Mouse (Mus musculus) heart, postnatal 10 days (tissue): ENCODE results near the gene Dlk1. TPM values are rescaled to one million over a fixed set of nuclear protein-coding genes. Genes with fewer than 3 reads are reported as not detected.
"Not testable (repeated sequence)": the region's sequence is repeated elsewhere in the genome, so short reads cannot be mapped to it uniquely, and the experiment has no call there.

Experiments
- DNase-seq, 2 experiments: peaks; one replicate each; pipeline ENCODE4 v3.0.0; 2021
- intact Hi-C: fragments of 180-260 bp; cut with DNase I; formaldehyde crosslinking; loops from one replicate; pipeline ENCODE4 v1.15.1; 2025
- total RNA-seq, 2 experiments: library from RNA; stranded (reverse); gene quantifications; 2 replicates each; pipeline ENCODE4 v1.2.3; 2021

The Dlk1 gene
- total RNA-seq, 2 experiments from 2014 or later = 17.2 to 17.7 TPM

DNA sequence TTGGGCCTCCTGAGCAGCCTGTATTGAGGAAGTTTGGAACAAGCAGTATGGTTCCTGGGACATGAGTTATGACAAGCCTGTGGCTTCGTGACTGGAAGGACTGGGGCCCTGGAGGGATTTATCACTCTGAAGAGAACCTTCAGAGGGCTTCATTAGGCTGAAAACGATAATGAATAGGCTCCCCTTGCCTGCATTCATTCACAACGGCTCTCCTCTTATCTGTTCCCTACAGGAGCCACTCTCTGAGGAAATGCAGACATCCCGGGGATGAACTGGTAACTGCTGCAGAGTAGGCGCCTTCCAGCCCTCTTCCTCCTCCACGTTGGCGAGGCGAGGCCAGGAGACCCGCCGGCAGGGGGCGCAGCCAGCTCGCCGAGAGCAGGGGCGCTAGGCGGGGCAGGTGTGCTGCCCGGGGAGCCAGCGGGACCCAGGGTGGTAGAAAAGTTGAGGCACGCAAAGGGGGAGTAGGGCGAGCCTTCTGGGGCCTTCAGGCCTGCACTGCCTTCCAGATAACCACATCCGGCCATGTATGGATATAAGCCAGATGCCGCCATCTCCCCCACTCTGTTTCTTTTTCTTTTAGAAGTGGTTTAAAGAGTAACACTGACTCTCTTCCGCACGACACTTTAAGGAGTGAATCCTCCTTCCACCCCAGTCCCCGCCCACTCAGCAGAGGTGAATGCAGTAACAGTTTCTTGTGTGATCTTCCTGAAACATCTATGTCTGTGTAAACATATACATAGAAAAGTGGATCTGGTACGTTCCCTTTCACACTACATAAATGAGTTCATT lies 14.9 kb upstream of the Dlk1 start:
- peak; percentile 80 to 88 for DNase-seq
- intact Hi-C loops = loop anchor here (2.0 to 5.0 kb wide), 5 partner anchors 105 to 960 kb away; no protein-coding TSS in a partner anchor

DNA sequence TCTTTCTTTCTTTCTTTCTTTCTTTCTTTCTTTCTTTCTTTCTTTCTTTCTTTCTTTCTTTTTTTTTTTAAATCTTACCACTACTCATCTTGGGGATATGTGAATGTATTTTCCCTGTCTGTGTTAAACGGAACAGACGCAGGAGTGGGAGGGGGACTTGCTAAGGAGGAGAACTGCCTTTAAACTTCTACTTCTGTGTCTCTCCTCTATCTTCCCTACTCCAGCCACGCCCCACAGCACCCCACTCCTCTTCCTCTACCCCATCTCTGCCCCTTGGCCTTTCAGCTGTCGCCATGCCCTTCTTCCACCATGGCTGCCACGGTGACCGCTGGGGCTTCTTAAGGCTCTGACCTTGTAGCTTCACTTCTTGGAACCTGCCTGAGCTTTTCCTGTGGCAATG lies 14.2 kb upstream of the Dlk1 start:
- intact Hi-C loops = loop anchor here (2.0 to 5.0 kb wide), 4 partner anchors 104 to 959 kb away; no protein-coding TSS in a partner anchor
- no peak for DNase-seq

DNA sequence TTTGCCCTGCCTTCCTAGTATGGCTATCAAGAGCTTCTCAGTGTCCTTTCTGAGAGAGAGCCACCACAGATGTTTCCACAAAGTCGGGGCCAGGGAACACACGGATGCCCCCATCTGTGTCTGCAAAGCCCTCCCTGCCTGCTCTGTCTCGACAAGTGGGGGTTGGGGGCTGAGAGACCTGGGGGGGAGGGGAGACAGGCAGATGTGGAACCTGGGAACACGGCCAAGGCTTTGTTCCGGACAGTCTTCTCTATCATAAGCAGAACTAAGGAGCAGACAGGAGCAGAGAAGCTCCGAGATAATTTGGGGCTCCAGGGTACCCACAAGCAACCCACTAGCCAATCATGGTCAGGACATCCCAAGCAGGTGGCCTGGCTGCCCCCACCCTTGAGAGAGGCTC lies 12.6 kb upstream of the Dlk1 start:
- DNase-seq = no peak
- intact Hi-C loops = loop anchor here (2.0 to 5.0 kb wide), 4 partner anchors 102 to 957 kb away; no protein-coding TSS in a partner anchor

DNA sequence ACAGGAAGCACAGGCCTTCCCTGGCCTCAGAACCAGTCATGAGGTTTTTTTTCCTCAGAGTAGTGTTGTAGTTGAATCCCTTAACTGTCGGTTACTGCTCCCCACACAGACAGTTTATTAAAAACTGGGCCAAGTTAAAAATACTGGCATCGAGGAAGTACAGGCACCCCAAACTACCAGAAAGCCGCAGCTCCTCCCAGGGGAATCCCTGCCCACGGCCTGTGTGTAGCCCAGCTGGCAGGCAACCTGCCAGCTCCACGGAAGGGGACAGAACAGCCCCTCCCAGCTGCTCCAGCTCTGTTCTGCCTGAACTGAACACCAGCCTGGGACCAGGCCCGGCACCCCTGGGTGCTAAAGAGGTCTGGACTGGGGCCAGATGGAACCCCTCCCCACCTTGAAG lies 11.3 kb upstream of the Dlk1 start:
- no peak for DNase-seq
- intact Hi-C loops = no loop called here

DNA sequence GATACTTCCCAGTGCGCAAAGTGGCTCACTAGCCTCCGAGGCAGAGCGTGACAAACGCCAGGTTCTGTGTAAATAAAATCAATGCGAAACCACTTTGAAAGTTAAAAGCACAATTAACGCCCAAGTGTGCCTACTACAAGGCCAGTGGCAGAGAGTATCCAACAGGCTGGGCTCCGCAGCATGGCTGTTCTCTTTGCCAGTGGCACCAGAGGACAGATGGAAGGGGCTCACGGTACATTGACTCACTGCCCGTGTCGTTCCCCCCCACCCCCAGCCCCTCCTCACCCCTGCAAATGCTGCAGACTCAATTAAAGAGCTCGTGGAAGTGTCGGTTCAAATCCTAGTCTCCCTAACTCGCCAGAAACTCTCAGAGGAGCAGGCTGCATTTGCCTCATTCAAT lies 10.5 kb upstream of the Dlk1 start:
- intact Hi-C loops = no loop called here
- no peak for DNase-seq

DNA sequence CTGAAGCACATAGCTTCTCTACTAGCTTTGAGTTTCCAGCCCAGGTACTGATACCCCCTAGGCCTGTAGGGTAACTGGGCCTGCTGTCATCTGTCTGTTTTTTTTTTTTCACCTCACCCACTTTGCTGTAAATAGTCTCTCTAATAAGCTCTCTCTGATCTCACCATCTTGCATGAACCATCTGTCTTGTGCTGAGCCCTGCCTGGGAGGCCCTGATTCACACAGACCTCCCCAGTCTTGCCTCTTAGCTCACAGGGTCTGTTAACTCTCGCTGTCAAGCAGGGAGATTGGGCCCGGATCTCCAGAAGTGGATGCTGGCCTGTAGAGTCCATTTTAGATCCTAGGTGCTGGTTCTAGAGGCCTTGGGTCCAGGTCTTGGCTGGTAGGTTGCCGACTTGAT lies 9.3 kb upstream of the Dlk1 start:
- intact Hi-C loops = no loop called here
- no peak for DNase-seq

DNA sequence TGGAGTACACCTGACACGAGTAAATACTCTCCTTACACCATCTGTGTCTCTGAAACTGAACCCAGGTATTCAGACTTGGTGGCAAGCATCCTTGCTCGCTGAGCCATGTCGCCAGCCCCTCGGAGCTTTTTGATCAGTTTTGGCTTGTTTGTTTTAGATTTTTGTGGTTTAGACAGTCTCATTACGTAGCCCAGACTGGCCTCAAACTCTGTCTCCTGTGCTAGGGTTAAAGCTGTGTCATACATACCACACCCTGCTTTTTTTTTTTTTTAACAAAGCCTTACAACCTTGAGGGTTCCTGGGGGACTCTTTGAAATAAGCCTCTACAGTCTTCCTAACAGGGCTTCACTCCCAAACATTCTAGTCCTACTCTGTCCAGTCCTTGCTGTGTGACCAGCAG lies 7.6 kb upstream of the Dlk1 start:
- intact Hi-C loops = no loop called here
- DNase-seq = no peak

DNA sequence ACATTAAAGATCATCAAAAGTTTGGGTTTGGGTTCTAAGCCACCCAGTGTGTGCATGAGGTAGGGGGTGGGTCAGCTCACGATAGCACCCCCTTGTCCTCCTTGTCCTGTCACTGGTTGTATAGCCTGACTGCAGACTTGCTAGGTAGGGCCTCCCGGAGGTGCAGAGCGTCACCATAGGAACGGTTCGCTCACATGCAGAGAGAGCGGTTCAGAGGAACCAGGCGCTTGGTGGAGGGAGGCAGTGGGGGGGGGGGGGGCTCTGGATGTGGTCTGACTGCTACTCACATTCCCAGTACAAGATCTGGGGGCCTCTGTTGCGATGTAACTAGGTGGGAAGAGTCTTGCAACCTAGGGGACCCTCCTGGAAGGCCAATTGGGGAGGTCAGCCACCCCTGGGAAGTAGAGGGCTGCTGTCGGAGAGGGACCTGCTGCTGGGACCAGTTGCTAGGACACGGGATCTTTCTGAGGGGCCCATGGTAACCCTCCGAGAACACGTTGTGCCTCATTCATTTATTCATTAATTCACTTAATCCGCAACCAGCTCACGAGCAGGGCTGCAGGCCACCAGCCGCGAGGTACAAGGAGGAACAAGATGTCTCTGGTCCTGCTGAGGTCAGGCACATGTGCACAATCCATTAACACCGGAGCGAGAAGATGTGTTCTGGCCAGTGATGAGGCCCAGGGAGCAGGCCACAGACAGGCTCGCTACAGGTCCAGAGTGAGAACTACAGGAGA lies 7.0 kb upstream of the Dlk1 start:
- peak in 1 of 2 experiments; percentile 36 for DNase-seq
- intact Hi-C loops = no loop called here

DNA sequence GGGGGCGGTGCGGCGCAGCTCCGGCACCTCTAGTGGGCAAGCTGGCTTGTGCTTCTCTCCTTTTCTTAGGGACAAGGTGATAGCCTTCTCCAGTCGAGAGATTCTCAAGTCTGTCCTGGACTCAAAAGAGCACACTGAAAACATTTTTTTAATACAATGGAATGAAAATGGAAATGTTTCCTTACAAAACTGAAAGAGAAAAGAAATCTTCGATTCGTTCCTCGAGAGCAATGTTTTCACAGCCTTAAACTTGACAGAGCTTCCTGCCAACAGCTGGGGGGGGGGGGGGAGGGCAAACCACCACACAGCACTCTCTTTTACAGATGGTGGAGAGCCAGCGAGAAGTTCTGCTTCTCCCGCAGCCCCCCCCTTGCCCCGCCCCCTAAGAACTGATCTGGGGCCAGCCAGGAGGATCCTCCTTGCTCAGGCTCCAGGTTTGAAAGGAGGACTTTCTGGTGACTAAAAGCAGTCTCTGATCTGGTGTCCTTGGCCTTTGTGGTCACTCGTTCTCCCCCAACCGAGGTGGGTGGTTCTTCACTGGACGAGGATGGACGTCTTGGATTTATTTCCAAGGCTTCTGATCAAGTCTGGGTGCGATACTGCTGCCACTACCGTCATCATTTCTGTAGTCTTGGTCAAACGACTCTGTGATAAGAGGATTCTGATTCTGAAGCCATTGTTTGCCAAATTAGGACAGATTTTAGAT lies 6.2 kb upstream of the Dlk1 start:
- intact Hi-C loops = no loop called here
- no peak for DNase-seq

DNA sequence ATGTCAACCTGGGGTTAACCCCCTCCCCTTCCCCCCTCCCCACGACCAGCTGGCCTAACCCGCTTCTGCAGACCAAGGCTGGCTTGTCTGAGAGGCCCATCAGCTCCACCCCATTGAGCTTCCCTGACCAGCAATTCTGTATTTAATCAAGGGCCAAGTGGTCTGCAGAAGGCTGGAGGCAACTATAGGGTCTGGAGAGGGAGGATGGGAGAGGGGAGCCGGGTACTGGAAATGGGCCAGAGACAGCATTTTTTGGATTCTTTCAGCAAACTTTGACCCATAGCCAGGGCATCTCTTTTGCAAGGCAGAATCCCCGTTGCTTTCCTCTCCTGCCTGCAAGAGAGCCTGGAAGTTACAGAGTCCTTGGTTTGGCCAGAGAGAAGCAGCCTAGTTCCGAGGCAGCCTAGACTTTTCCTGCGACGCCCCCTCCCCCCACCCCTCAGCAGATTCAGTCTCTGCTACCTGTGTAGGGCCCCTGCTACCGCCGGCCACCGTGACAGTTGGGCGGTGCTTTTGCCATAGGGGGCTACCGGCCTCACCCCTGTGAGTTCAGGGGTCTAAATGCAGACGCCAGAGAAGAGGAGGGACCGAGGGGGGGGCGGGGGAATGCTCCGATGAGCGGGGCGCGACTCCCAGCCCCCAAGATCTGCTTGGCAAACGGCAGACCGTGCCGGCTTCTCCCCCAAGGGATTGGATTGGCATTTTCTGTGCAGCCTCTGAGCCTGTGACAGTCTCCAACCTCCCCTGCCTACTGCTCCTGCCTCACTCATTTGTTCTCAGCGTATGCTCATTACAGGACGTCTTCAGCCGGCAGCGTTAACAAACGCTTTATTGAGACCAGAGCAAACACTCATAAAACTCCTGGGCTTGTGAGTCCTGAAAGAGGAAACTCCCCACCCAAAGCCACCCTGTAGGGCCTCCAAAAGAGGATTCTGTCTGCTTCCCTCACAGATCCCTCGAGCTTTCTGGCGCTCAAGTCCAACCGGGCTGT lies 2.9 kb upstream of the Dlk1 start:
- intact Hi-C loops = no loop called here
- no peak for DNase-seq

DNA sequence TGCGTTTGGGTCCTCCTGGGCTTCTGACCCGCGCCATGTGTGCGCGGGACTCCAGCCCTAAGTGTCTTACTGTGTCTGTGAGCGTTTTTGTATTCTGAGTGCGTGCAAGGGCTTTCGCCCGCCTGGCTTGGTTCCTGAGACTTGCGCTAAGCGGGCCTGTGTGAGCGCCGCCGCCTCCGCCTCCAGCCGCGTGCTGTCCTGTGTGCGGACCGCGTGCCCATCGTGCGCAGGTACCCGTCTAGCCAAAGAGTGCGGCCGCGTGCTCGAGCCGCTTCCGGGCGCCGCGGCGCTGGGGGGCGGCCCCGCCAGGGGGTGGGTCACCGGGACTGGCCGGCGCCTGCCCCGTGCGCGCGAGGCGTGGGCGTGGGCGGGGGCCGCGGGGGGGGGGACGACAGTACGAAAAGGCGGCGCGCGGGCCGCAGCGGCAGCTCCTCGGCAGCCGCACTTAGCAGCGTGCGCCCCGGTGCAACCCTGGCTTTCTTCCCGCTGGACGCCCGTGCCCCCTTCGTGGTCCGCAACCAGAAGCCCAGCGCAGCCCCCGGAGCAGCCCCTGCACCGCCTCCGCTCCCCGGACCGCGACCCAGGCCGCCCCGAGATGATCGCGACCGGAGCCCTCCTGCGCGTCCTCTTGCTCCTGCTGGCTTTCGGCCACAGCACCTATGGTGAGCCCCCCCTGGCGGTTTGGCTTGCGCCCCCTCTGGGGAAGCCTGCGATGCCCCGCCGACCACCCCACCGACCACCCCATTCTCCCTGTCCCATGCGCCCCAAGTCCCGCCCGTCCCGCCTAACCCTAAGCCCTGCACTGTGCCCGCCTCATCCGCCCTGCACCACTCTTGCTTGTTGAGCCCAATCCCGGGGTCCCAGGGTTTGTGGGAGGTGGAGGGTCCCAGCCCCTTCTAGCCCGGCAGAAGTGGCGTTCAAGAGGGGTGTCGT lies 708 bp downstream of the Dlk1 start:
- no peak for DNase-seq
- intact Hi-C loops = no loop called here

DNA sequence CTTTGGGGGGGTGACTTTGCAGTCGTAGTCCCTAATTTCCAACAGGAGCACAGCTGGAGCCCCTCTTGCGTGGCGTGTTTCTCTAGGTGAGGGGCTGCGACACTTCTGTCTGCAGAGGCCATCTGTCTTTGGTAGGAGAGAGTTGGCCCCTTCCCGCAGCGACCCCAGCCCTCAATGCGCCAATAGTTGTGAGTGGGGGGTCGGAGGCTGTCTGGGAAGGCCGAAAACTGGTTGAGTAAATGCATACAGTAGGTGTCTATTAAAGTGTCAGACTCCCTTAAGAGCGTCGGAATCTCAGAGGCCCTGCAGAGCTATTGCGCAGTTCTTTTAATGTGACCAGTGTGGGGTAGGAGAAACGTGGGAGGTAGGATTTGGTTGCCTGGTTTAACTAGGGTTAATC lies 1.5 kb downstream of the Dlk1 start:
- DNase-seq = no peak
- intact Hi-C loops = no loop called here

DNA sequence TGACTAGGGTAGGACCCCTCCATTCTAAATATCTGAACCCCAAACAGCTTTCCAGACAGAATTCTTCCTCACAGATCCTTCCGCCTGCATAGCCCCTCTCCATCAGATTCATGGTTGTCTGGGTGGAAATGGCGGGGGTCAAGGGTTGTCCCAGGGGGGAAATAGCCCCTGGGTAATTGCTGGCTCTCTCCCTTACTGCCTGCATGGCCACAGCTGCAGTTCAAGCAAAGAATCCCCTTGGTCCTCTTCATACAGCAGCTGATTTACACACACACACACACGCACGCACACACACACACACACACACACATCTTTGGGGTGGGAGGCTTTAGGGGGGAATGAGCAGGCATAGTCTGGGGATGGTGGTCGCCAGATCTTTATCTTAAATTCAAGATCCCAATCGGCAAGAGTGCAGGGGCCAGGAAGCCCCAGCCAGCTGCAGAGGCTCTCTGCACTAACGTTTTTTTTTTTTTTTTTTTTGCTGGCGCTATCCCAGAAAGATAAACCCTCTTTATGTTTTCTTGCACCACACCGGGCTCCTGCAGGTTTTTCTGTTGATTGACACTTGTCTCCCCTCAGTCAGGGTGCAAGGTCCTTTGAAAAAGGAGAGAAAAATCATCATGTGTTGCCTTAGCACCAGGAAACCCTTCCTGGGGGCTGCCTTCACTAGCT lies 4.0 kb downstream of the Dlk1 start:
- intact Hi-C loops = no loop called here
- DNase-seq = no peak

DNA sequence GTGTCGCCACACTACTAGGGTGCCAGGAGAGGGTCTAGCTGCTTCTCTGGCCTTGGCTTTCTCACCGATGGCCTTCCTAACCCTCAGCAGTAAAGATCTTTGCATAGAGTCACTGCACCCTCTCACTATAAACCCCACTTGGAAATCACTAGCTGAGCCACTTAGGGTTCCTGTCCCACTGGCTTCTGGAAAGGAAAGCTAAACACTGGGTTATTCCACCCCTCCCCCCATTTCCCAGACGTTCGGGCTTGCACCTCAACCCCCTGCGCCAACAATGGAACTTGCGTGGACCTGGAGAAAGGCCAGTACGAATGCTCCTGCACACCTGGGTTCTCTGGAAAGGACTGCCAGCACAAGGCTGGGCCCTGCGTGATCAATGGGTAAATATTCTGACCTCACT lies 5.2 kb downstream of the Dlk1 start:
- DNase-seq = no peak
- intact Hi-C loops = no loop called here

DNA sequence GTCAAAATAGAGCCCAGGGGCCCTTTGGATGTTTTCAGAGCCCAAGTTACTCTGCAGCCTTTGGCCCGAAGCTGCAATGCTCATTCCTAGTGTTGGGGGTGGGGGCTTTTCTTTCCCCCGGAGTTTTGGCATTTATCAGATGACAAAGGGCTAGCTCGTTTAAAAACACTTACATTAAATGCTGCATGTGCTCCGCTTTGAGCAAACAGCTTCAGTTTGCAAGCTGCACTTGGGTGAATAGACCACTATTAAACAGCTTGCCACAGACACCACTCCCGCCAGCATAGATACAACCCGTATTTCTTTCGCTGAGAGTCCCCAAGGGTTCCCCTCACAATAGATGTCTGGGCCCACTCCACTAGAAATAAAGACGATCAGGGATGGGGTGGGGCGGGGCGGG lies 6.3 kb downstream of the Dlk1 start:
- no peak for DNase-seq

DNA sequence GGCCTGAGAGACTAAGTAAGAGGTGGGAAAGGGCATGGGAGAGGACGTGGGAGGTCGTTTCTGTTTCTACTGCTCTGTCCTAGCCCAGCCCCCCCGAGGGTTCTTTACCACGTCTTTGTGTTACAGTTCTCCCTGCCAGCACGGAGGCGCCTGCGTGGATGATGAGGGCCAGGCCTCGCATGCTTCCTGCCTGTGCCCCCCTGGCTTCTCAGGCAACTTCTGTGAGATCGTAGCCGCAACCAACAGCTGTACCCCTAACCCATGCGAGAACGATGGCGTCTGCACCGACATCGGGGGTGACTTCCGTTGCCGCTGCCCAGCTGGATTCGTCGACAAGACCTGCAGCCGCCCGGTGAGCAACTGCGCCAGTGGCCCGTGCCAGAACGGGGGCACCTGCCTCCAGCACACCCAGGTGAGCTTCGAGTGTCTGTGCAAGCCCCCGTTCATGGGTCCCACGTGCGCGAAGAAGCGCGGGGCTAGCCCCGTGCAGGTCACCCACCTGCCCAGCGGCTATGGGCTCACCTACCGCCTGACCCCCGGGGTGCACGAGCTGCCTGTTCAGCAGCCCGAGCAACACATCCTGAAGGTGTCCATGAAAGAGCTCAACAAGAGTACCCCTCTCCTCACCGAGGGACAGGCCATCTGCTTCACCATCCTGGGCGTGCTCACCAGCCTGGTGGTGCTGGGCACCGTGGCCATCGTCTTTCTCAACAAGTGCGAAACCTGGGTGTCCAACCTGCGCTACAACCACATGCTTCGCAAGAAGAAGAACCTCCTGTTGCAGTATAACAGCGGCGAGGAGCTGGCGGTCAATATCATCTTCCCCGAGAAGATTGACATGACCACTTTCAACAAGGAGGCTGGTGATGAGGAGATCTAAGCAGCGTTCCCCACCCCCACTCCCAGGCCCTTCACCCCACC lies 7.1 kb downstream of the Dlk1 start:
- DNase-seq = no peak
- intact Hi-C loops = no loop called here

More for the DNA sequence above, 6.3 kb downstream of the Dlk1 start:
- intact Hi-C loops = no loop called here

DNA sequence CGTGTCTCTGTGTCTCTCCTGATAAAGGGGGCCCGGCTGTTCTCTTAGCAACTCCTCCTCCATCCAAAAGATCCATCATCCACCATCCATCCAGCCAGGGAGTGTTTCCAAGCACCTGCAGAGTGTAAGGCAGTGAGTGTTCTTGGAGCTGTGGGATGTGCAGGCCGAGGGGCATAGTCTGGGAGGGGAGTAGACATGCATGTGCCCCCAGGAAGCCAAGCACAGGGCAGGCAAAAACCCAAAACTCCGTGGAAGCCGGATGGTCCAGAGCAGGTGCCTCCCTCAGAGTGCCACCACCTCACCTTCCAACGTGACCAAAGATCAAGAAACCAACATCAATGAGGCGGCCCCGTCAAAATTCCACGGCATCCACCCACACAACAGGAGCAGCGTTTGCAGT lies 10.0 kb downstream of the Dlk1 start:
- intact Hi-C loops = no loop called here

DNA sequence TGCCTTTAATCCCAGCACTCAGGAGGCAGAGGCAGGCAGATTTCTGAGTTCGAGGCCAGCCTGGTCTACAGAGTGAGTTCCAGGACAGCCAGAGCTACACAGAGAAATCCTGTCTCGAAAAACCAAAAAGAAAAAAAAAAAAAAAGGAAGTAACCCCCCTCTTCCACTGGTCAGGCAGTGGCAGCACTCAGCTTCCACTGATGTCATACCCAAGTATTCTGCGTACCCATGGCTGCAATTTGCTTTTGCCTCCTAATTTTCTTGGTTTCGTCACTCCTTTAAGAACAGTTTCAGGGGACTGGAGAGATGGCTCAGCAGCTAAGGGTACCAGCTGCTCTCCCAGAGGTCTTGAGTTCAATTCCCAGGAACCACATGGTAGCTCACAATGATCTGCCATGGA lies 14.8 kb downstream of the Dlk1 start:
- intact Hi-C loops, DNase-seq: not testable (repeated sequence)

More for the DNA sequence above, 10.0 kb downstream of the Dlk1 start:
- DNase-seq = no peak
